Mouse (Mus musculus) limb, embryonic 13.5 days (tissue): ENCODE data around the gene Prokr1. TPM values are rescaled to one million over a fixed set of nuclear protein-coding genes. Genes with fewer than 3 reads are reported as not detected.
"Not testable (repeated sequence)": the region's sequence is repeated elsewhere in the genome, so short reads cannot be mapped to it uniquely, and the experiment has no call there.

Source experiments
- ATAC-seq: fragments of 200-750 bp; cut with Nextera tagmentation; 2 replicates; pipeline ENCODE4 v1.8.0; 2017; ENCODE audit warnings: low read depth, moderate number of reproducible peaks, moderate TSS enrichment; ENCODE audit not compliant: low FRiP score
- H3K27ac ChIP-seq: fragments of 300-500 bp; sonication (generic); 2 replicates; pipeline ENCODE4 v1.5.1; 2015; ENCODE audit warnings: inconsistent platforms, mild to moderate bottlenecking, moderate library complexity
- H3K27me3 ChIP-seq: fragments of 300-500 bp; sonication (generic); 2 replicates; pipeline ENCODE4 v1.6.1; 2015; ENCODE audit warnings: mild to moderate bottlenecking, inconsistent platforms
- H3K36me3 ChIP-seq: fragments of 300-500 bp; sonication (generic); 2 replicates; pipeline ENCODE4 v1.6.1; 2015; ENCODE audit warnings: inconsistent platforms, mild to moderate bottlenecking, moderate library complexity
- H3K4me1 ChIP-seq: fragments of 300-500 bp; sonication (generic); 2 replicates; pipeline ENCODE4 v1.6.1; 2015; ENCODE audit warnings: inconsistent platforms
- H3K4me2 ChIP-seq: fragments of 300-500 bp; sonication (generic); replicated peaks from 2 replicates; pipeline ENCODE4 v1.6.1; 2015; ENCODE audit warnings: inconsistent platforms, mild to moderate bottlenecking, moderate library complexity
- H3K4me3 ChIP-seq: fragments of 300-500 bp; sonication (generic); 2 replicates; pipeline ENCODE4 v1.5.1; 2015; ENCODE audit warnings: moderate library complexity, mild to moderate bottlenecking, inconsistent platforms
- H3K9ac ChIP-seq: fragments of 300-500 bp; sonication (generic); 2 replicates; pipeline ENCODE4 v1.6.1; 2015; ENCODE audit warnings: mild to moderate bottlenecking, inconsistent platforms
- H3K9me3 ChIP-seq: fragments of 300-500 bp; sonication (generic); 2 replicates; pipeline ENCODE4 v1.6.1; 2016; ENCODE audit warnings: inconsistent platforms
- WGBS: fragments of 180-500 bp; shearing (Covaris S2); methylation state at CpG from one replicate; pipeline ENCODE4 v1.1.7; 2015; 5-methylcytosine and 5-hydroxymethylcytosine counted together
- polyA plus RNA-seq: library from polyadenylated mRNA; unstranded; fragments of >200 nt; fragmentation: Nextera tagmentation; extraction: Ambion mirVana; gene quantifications from 2 replicates; pipeline ENCODE4 v1.2.1, GENCODE M21; 2015

The Prokr1 gene
- polyA plus RNA-seq, 1 experiment from 2014 or later, result 4.6 TPM

GRCm38 (mm10) chr6:87594188-87594587, 3.6 kb upstream of the Prokr1 start:
- H3K9me3 ChIP-seq, result no peaks in the 10 kb centered on the region

GRCm38 (mm10) chr6:87589718-87590393, 687 bp downstream of the Prokr1 start:
- Histone ChIP-seq H3K4me3 (peak overlapping the region; percentile 56), H3K27ac (no peak overlapping the region), H3K4me2 (peak overlapping the region; percentile 92), H3K9ac (peak overlapping the region; percentile 66), H3K9me3 (no peaks in the 10 kb centered on the region), H3K4me1 (peaks cover 16% of the 10 kb centered on the region), H3K27me3 (peaks cover 26% of the 10 kb centered on the region), H3K36me3 (no peaks in the 10 kb centered on the region)
- peak; percentile 48; the same call in 1 of the 2 replicates for ATAC-seq
- 15% methylated on average over 12 of the region's 12 CpGs for WGBS

More at GRCm38 (mm10) chr6:87594188-87594587, 3.6 kb upstream of the Prokr1 start:
- ATAC-seq, result no peak
- Histone ChIP-seq H3K9ac (no peak overlapping the region), H3K27ac (no peak overlapping the region), H3K4me3 (no peak overlapping the region), H3K27me3 (peaks cover 16% of the 10 kb centered on the region), H3K4me1 (peaks cover 16% of the 10 kb centered on the region), H3K36me3 (no peaks in the 10 kb centered on the region), H3K4me2 (no peak overlapping the region)
- 63% methylated on average over 6 of the region's 6 CpGs for WGBS

GRCm38 (mm10) chr6:87583991-87584390, 6.6 kb downstream of the Prokr1 start:
- Histone ChIP-seq H3K27me3 (peaks cover 9% of the 10 kb centered on the region), H3K4me3 (no peak overlapping the region), H3K9me3 (no peaks in the 10 kb centered on the region), H3K4me2 (no peak overlapping the region), H3K36me3 (no peaks in the 10 kb centered on the region), H3K27ac (no peak overlapping the region), H3K4me1 (peaks cover 12% of the 10 kb centered on the region; the same call in 1 of the 2 replicates), H3K9ac (no peak overlapping the region)
- 88% methylated on average over 7 of the region's 7 CpGs for WGBS
- no peak for ATAC-seq

GRCm38 (mm10) chr6:87583183-87583611, 7.3 kb downstream of the Prokr1 start:
- Histone ChIP-seq H3K9ac (no peak overlapping the region), H3K4me1 (peaks cover 12% of the 10 kb centered on the region; the same call in 1 of the 2 replicates), H3K9me3 (no peaks in the 10 kb centered on the region), H3K4me2 (no peak overlapping the region), H3K27me3 (peaks cover 3% of the 10 kb centered on the region; the same call in 1 of the 2 replicates), H3K27ac (no peak overlapping the region), H3K4me3 (no peak overlapping the region), H3K36me3 (no peaks in the 10 kb centered on the region)
- ATAC-seq, result no peak
- 96% methylated on average over 1 of the region's 1 CpGs for WGBS

- Histone ChIP-seq H3K9ac (no peak overlapping the region), H3K4me3 (no peak overlapping the region), H3K27me3 (no peaks in the 10 kb centered on the region), H3K4me1 (peaks cover 12% of the 10 kb centered on the region; the same call in 1 of the 2 replicates), H3K4me2 (no peak overlapping the region), H3K27ac (peak overlapping the region; percentile 8; the same call in 1 of the 2 replicates), H3K9me3 (no peaks in the 10 kb centered on the region), H3K36me3 (no peaks in the 10 kb centered on the region)
- no peak for ATAC-seq
- 61% methylated on average over 6 of the region's 6 CpGs for WGBS
These were observed 8.1 kb downstream of the Prokr1 start for GRCm38 (mm10) chr6:87582456-87582855.

- H3K27ac ChIP-seq, result no peak overlapping the region
- ATAC-seq, result no peak
- 86% methylated on average over 18 of the region's 18 CpGs for WGBS
These were observed 9.0 kb downstream of the Prokr1 start for GRCm38 (mm10) chr6:87581581-87581980.

GRCm38 (mm10) chr6:87581071-87581470, 9.5 kb downstream of the Prokr1 start:
- ATAC-seq, result no peak
- Histone ChIP-seq H3K9me3 (no peaks in the 10 kb centered on the region), H3K4me1 (peaks cover 18% of the 10 kb centered on the region), H3K4me3 (no peak overlapping the region), H3K4me2 (no peak overlapping the region), H3K36me3 (no peaks in the 10 kb centered on the region), H3K9ac (no peak overlapping the region), H3K27ac (no peak overlapping the region), H3K27me3 (no peaks in the 10 kb centered on the region)
- 85% methylated on average over 15 of the region's 15 CpGs for WGBS

More at GRCm38 (mm10) chr6:87581581-87581980, 9.0 kb downstream of the Prokr1 start:
- H3K36me3 ChIP-seq, result no peaks in the 10 kb centered on the region
- no peak overlapping the region for H3K9ac ChIP-seq
- no peak overlapping the region for H3K4me3 ChIP-seq
- H3K4me2 ChIP-seq, result no peak overlapping the region
- H3K4me1 ChIP-seq, result peaks cover 16% of the 10 kb centered on the region
- H3K9me3 ChIP-seq, result no peaks in the 10 kb centered on the region
- H3K27me3 ChIP-seq, result no peaks in the 10 kb centered on the region

- ATAC-seq, result no peak
- 34% methylated on average over 9 of the region's 9 CpGs for WGBS
These were observed 12.3 kb downstream of the Prokr1 start for GRCm38 (mm10) chr6:87578247-87578646.

GRCm38 (mm10) chr6:87576648-87577330, 13.8 kb downstream of the Prokr1 start:
- H3K4me3 ChIP-seq, result no peak overlapping the region
- H3K9ac ChIP-seq, result no peak overlapping the region
- H3K4me1 ChIP-seq, result peaks cover 7% of the 10 kb centered on the region; the same call in 1 of the 2 replicates
- H3K4me2 ChIP-seq, result no peak overlapping the region
- ATAC-seq, result peak; percentile 87
- no peaks in the 10 kb centered on the region for H3K27me3 ChIP-seq
- 41% methylated on average over 4 of the region's 4 CpGs for WGBS
- H3K36me3 ChIP-seq, result no peaks in the 10 kb centered on the region
- H3K9me3 ChIP-seq, result no peaks in the 10 kb centered on the region
- peak overlapping the region; percentile 39; the same call in 1 of the 2 replicates for H3K27ac ChIP-seq

More at GRCm38 (mm10) chr6:87578247-87578646, 12.3 kb downstream of the Prokr1 start:
- no peak overlapping the region for H3K27ac ChIP-seq
- no peaks in the 10 kb centered on the region for H3K36me3 ChIP-seq
- no peak overlapping the region for H3K4me2 ChIP-seq
- no peaks in the 10 kb centered on the region for H3K27me3 ChIP-seq
- H3K4me3 ChIP-seq, result no peak overlapping the region
- H3K9me3 ChIP-seq, result no peaks in the 10 kb centered on the region
- peaks cover 18% of the 10 kb centered on the region for H3K4me1 ChIP-seq
- no peak overlapping the region for H3K9ac ChIP-seq

GRCm38 (mm10) chr6:87571863-87572262, 18.7 kb downstream of the Prokr1 start:
- H3K4me2 ChIP-seq, H3K27ac ChIP-seq, H3K36me3 ChIP-seq, H3K4me3 ChIP-seq, H3K9ac ChIP-seq, H3K9me3 ChIP-seq, ATAC-seq, H3K4me1 ChIP-seq, H3K27me3 ChIP-seq: not testable (repeated sequence)

GRCm38 (mm10) chr6:87567686-87568593, 22.6 kb downstream of the Prokr1 start:
- WGBS, result 48% methylated on average over 9 of the region's 9 CpGs
- Histone ChIP-seq H3K9ac (no peak overlapping the region), H3K27ac (no peak overlapping the region), H3K4me2 (no peak overlapping the region), H3K4me3 (no peak overlapping the region), H3K9me3 (peaks cover 6% of the 10 kb centered on the region; the same call in 1 of the 2 replicates), H3K27me3 (no peaks in the 10 kb centered on the region), H3K36me3 (no peaks in the 10 kb centered on the region), H3K4me1 (no peaks in the 10 kb centered on the region)
- no peak for ATAC-seq
